Mouse (Mus musculus): ENCODE measurements around the gene Olfr577. TPM values are rescaled to one million over a fixed set of nuclear protein-coding genes. Genes with fewer than 3 reads are reported as not detected.

Olfr577 gene
- polyA plus RNA-seq, 1 experiment from 2014 or later = not detected

DNA sequence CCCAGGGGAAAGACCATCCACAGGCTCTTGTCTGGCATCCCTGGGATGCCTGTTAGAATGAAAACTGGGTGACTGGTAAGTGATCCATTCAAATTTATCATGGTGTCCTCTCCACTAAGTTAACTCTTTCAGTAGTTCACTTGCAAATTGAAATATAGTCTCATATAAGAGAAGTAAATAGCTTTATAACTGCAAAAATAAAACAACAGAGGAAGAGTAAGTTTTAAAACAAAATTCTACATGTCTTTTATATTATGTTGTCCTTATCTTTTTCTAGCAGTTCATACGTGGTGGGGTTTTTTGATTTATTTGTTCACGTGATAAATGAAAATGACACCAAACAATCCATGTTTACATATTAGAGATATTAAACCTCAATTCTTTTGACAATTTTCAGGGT is 33.3 kb downstream of the Olfr577 start, which contains the start of gene Olfr573-ps1:
Gene Olfr573-ps1 (minus strand): TSS at position 101 of the 400 bp plus-strand sequence.
- Histone ChIP-seq H3K9me3 (ENCODE audit: control insufficient read depth, low read length) (no peaks in the 10 kb centered on the region), H3K4me1 (replicated peaks; ENCODE audit: control insufficient read depth, insufficient read depth, low read length) (no peaks in the 10 kb centered on the region), H3K4me3 (ENCODE audit: low read depth, low read length) (no peak within 1 kb of the TSS), H3K4me2 (ENCODE audit: low read length) (no peak within 1 kb of the TSS), H3K27ac (ENCODE audit: low read depth) (no peak within 1 kb of the TSS), H3K36me3 (ENCODE audit: control insufficient read depth, insufficient read depth, low read length) (no peaks in the 10 kb centered on the region), H3K27me3 (replicated peaks; ENCODE audit: control insufficient read depth, insufficient read depth, low read length) (no peaks in the 10 kb centered on the region), H3K9ac (ENCODE audit: low read length) (no peak within 1 kb of the TSS)
- DNase-seq (ENCODE audit: low spot score) = no peak
- no peak for ATAC-seq (replicated peaks; ENCODE audit: low FRiP score, low TSS enrichment, low read depth)
- WGBS = 79% methylated on average over 2 of the region's 2 CpGs

DNA sequence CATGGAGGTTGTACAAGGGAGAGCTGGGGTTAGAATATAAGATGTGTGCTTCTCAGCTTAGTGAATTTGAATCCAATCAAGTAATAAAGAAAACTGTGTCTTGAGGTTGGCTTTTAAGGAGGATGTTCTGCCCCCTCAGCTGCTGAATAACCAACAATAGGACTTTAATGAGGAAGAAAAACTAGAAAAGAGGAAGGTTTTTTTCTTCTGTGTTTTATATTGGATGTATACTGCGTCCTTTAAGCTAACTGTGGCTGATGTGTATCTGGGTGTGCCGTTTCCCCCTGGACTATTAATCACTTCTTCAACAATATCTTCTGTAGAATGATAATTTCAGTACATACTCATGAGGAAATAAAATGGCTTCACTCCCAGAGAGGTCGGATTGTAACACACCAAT is 48.6 kb downstream of the Olfr577 start:
- Histone ChIP-seq H3K27me3 (replicated peaks; ENCODE audit: control insufficient read depth, insufficient read depth, low read length) (no peaks in the 10 kb centered on the region), H3K9me3 (ENCODE audit: control insufficient read depth, low read length) (no peaks in the 10 kb centered on the region), H3K9ac (ENCODE audit: low read length) (no peak overlapping the region), H3K4me3 (ENCODE audit: low read depth, low read length) (no peak overlapping the region), H3K4me2 (ENCODE audit: low read length) (no peak overlapping the region), H3K27ac (ENCODE audit: low read depth) (no peak overlapping the region), H3K4me1 (replicated peaks; ENCODE audit: control insufficient read depth, insufficient read depth, low read length) (no peaks in the 10 kb centered on the region), H3K36me3 (ENCODE audit: control insufficient read depth, insufficient read depth, low read length) (no peaks in the 10 kb centered on the region)
- WGBS = 71% methylated on average over 3 of the region's 3 CpGs
- DNase-seq (ENCODE audit: low spot score) (no peak), ATAC-seq (replicated peaks; ENCODE audit: low FRiP score, low TSS enrichment, low read depth) (no peak)

DNA sequence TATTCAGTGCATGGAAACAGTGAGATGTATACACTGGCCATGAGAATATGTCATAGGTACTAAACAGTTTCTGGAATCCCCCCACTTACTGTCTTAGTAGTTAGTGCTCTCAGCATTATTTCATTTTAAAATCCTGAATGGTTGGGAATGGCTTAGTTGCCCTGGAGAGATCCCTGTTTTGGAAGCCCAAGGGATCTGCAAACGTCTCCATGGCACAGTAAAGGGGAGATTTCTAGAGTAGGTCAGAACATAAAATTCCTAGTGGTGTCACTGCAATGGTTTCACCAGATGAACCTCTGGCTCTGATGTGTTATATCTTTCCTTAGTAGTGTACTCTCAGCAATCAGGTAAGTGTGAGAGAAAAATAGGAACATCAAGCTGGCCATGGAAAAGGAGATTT is 51.6 kb downstream of the Olfr577 start, which contains the start of gene Olfr572:
Gene Olfr572 (plus strand): TSS at position 301 of the 400 bp plus-strand sequence.
- no peak within 1 kb of the TSS for H3K9ac ChIP-seq (ENCODE audit: low read length)
- no peaks in the 10 kb centered on the region for H3K27me3 ChIP-seq (replicated peaks; ENCODE audit: control insufficient read depth, insufficient read depth, low read length)
- no peak within 1 kb of the TSS for H3K27ac ChIP-seq (ENCODE audit: low read depth)
- H3K4me2 ChIP-seq (ENCODE audit: low read length) = no peak within 1 kb of the TSS
- H3K36me3 ChIP-seq (ENCODE audit: control insufficient read depth, insufficient read depth, low read length) = no peaks in the 10 kb centered on the region
- WGBS = 59% methylated on average over 1 of the region's 1 CpGs
- H3K9me3 ChIP-seq (ENCODE audit: control insufficient read depth, low read length) = no peaks in the 10 kb centered on the region
- DNase-seq (ENCODE audit: low spot score) = no peak
- H3K4me1 ChIP-seq (replicated peaks; ENCODE audit: control insufficient read depth, insufficient read depth, low read length) = no peaks in the 10 kb centered on the region
- ATAC-seq (replicated peaks; ENCODE audit: low FRiP score, low TSS enrichment, low read depth) = no peak
- H3K4me3 ChIP-seq (ENCODE audit: low read depth, low read length) = no peak within 1 kb of the TSS

Other genes starting within 250 kb of the Olfr577 start
- gene Olfr559, start 248.5 kb downstream of the Olfr577 start, polyA plus RNA-seq (2014; fragmentation: Nextera tagmentation; extraction: Ambion mirVana) = not detected in 2 replicates
- gene Olfr560, start 216.6 kb downstream of the Olfr577 start, polyA plus RNA-seq (2014; fragmentation: Nextera tagmentation; extraction: Ambion mirVana) = 0.15 TPM in 1 of 2 replicates, not detected in the other
- 0.31 and 0.39 TPM in 2 replicates for gene Olfr78, start 216.5 kb downstream of the Olfr577 start, polyA plus RNA-seq (2014; fragmentation: Nextera tagmentation; extraction: Ambion mirVana)
- gene Olfr561, start 204.7 kb downstream of the Olfr577 start, polyA plus RNA-seq (2014; fragmentation: Nextera tagmentation; extraction: Ambion mirVana) = not detected in 2 replicates
- gene Olfr564, start 172.5 kb downstream of the Olfr577 start, polyA plus RNA-seq (2014; fragmentation: Nextera tagmentation; extraction: Ambion mirVana) = not detected in 2 replicates
- not detected in 2 replicates for gene Olfr566, start 117.2 kb downstream of the Olfr577 start, polyA plus RNA-seq (2014; fragmentation: Nextera tagmentation; extraction: Ambion mirVana)
- gene Olfr568, start 98.8 kb downstream of the Olfr577 start, polyA plus RNA-seq (2014; fragmentation: Nextera tagmentation; extraction: Ambion mirVana) = not detected in 2 replicates
- gene Olfr569, start 85.1 kb downstream of the Olfr577 start, polyA plus RNA-seq (2014; fragmentation: Nextera tagmentation; extraction: Ambion mirVana) = not detected in 2 replicates
- not detected in 2 replicates for gene Olfr570, start 81.4 kb downstream of the Olfr577 start, polyA plus RNA-seq (2014; fragmentation: Nextera tagmentation; extraction: Ambion mirVana)
- gene Olfr571, start 58.4 kb downstream of the Olfr577 start, polyA plus RNA-seq (2014; fragmentation: Nextera tagmentation; extraction: Ambion mirVana) = not detected in 2 replicates
- not detected in 2 replicates for gene Olfr572, start 51.5 kb downstream of the Olfr577 start, polyA plus RNA-seq (2014; fragmentation: Nextera tagmentation; extraction: Ambion mirVana)
- not detected in 2 replicates for gene Olfr573-ps1, start 33.4 kb downstream of the Olfr577 start, polyA plus RNA-seq (2014; fragmentation: Nextera tagmentation; extraction: Ambion mirVana)
- gene Olfr574, start 27.5 kb downstream of the Olfr577 start, polyA plus RNA-seq (2014; fragmentation: Nextera tagmentation; extraction: Ambion mirVana) = not detected in 2 replicates
- not detected in 2 replicates for gene Olfr575, start 17.2 kb downstream of the Olfr577 start, polyA plus RNA-seq (2014; fragmentation: Nextera tagmentation; extraction: Ambion mirVana)
- gene Olfr576, start 13.3 kb downstream of the Olfr577 start, polyA plus RNA-seq (2014; fragmentation: Nextera tagmentation; extraction: Ambion mirVana) = not detected in 2 replicates
- gene Olfr578, start 13.4 kb upstream of the Olfr577 start, polyA plus RNA-seq (2014; fragmentation: Nextera tagmentation; extraction: Ambion mirVana) = not detected in 2 replicates
- not detected in 2 replicates for gene Olfr582, start 62.1 kb upstream of the Olfr577 start, polyA plus RNA-seq (2014; fragmentation: Nextera tagmentation; extraction: Ambion mirVana)
- gene Olfr583, start 75.4 kb upstream of the Olfr577 start, polyA plus RNA-seq (2014; fragmentation: Nextera tagmentation; extraction: Ambion mirVana) = not detected in 2 replicates
- not detected in 2 replicates for gene Olfr584, start 105.9 kb upstream of the Olfr577 start, polyA plus RNA-seq (2014; fragmentation: Nextera tagmentation; extraction: Ambion mirVana)
- gene Olfr585, start 121.8 kb upstream of the Olfr577 start, polyA plus RNA-seq (2014; fragmentation: Nextera tagmentation; extraction: Ambion mirVana) = not detected in 2 replicates
- gene Olfr586, start 149.7 kb upstream of the Olfr577 start, polyA plus RNA-seq (2014; fragmentation: Nextera tagmentation; extraction: Ambion mirVana) = not detected in 2 replicates
- not detected in 2 replicates for gene Olfr588-ps1, start 164.9 kb upstream of the Olfr577 start, polyA plus RNA-seq (2014; fragmentation: Nextera tagmentation; extraction: Ambion mirVana)
- not detected in 2 replicates for gene Olfr589, start 180.4 kb upstream of the Olfr577 start, polyA plus RNA-seq (2014; fragmentation: Nextera tagmentation; extraction: Ambion mirVana)
- gene Olfr591, start 202.4 kb upstream of the Olfr577 start, polyA plus RNA-seq (2014; fragmentation: Nextera tagmentation; extraction: Ambion mirVana) = not detected in 2 replicates
- gene Olfr592, start 208.9 kb upstream of the Olfr577 start, polyA plus RNA-seq (2014; fragmentation: Nextera tagmentation; extraction: Ambion mirVana) = not detected in 2 replicates
- gene Olfr593, start 235.9 kb upstream of the Olfr577 start, polyA plus RNA-seq (2014; fragmentation: Nextera tagmentation; extraction: Ambion mirVana) = not detected in 2 replicates
- gene Olfr594, start 241.1 kb upstream of the Olfr577 start, polyA plus RNA-seq (2014; fragmentation: Nextera tagmentation; extraction: Ambion mirVana) = not detected in 2 replicates